Mouse (Mus musculus): ENCODE measurements around the gene Ptprt. TPM values are rescaled to one million over a fixed set of nuclear protein-coding genes. Genes with fewer than 3 reads are reported as not detected.
"Not testable (repeated sequence)": the region's sequence is repeated elsewhere in the genome, so short reads cannot be mapped to it uniquely, and the experiment has no call there.

The Ptprt gene
- polyA plus RNA-seq, 1 experiment: 0.39 TPM

- no peak overlapping the region for H3K4me3 ChIP-seq (ENCODE audit: low read depth, low read length)
- no peak overlapping the region for H3K27ac ChIP-seq (ENCODE audit: insufficient read depth, low read depth, low read length)
- no peaks in the 10 kb centered on the region for H3K36me3 ChIP-seq (ENCODE audit: control insufficient read depth, insufficient read depth, low read length)
- TF ChIP-seq CTCF (IDR thresholded peaks at IDR 0.05; ENCODE audit: extremely low read depth, insufficient read length, insufficient replicate concordance, low read depth, low read length) (no peak), POLR2A (IDR thresholded peaks at IDR 0.05; ENCODE audit: low read depth, low read length) (no peak)
- no peaks in the 10 kb centered on the region for H3K27me3 ChIP-seq (ENCODE audit: control insufficient read depth, insufficient read depth, low read length)
- H3K4me1 ChIP-seq (ENCODE audit: control insufficient read depth, insufficient read depth, insufficient read length, low read length): no peaks in the 10 kb centered on the region
- 27% methylated on average over 4 of the region's 4 CpGs for WGBS
Measured at GRCm38 (mm10) chr2:161545406-161545805, 1115.5 kb downstream of the Ptprt start.

GRCm38 (mm10) chr2:161534151-161534550 is 1126.8 kb downstream of the Ptprt start:
- Histone ChIP-seq H3K4me1 (ENCODE audit: control insufficient read depth, insufficient read depth, insufficient read length, low read length) (no peaks in the 10 kb centered on the region), H3K36me3 (ENCODE audit: control insufficient read depth, insufficient read depth, low read length) (no peaks in the 10 kb centered on the region), H3K4me3 (ENCODE audit: low read depth, low read length) (no peak overlapping the region), H3K27me3 (ENCODE audit: control insufficient read depth, insufficient read depth, low read length) (no peaks in the 10 kb centered on the region), H3K27ac (ENCODE audit: insufficient read depth, low read depth, low read length) (no peak overlapping the region)
- WGBS: 87% methylated on average over 7 of the region's 7 CpGs
- TF ChIP-seq CTCF (IDR thresholded peaks at IDR 0.05; ENCODE audit: extremely low read depth, insufficient read length, insufficient replicate concordance, low read depth, low read length) (no peak), POLR2A (IDR thresholded peaks at IDR 0.05; ENCODE audit: low read depth, low read length) (no peak)

GRCm38 (mm10) chr2:161527192-161527591 is 1133.8 kb downstream of the Ptprt start:
- Histone ChIP-seq H3K27ac (ENCODE audit: insufficient read depth, low read depth, low read length) (no peak overlapping the region), H3K36me3 (ENCODE audit: control insufficient read depth, insufficient read depth, low read length) (no peaks in the 10 kb centered on the region), H3K4me1 (ENCODE audit: control insufficient read depth, insufficient read depth, insufficient read length, low read length) (no peaks in the 10 kb centered on the region), H3K4me3 (ENCODE audit: low read depth, low read length) (no peak overlapping the region), H3K27me3 (ENCODE audit: control insufficient read depth, insufficient read depth, low read length) (no peaks in the 10 kb centered on the region)
- WGBS: 23% methylated on average over 1 of the region's 1 CpGs
- TF ChIP-seq CTCF (IDR thresholded peaks at IDR 0.05; ENCODE audit: extremely low read depth, insufficient read length, insufficient replicate concordance, low read depth, low read length) (no peak), POLR2A (IDR thresholded peaks at IDR 0.05; ENCODE audit: low read depth, low read length) (no peak)

- no peaks in the 10 kb centered on the region for H3K36me3 ChIP-seq (ENCODE audit: control insufficient read depth, insufficient read depth, low read length)
- no peak overlapping the region for H3K27ac ChIP-seq (ENCODE audit: insufficient read depth, low read depth, low read length)
- H3K4me1 ChIP-seq (ENCODE audit: control insufficient read depth, insufficient read depth, insufficient read length, low read length): no peaks in the 10 kb centered on the region
- WGBS: 49% methylated on average over 2 of the region's 2 CpGs
- no peaks in the 10 kb centered on the region for H3K27me3 ChIP-seq (ENCODE audit: control insufficient read depth, insufficient read depth, low read length)
- no peak for TF ChIP-seq POLR2A (IDR thresholded peaks at IDR 0.05; ENCODE audit: low read depth, low read length)
- TF ChIP-seq CTCF (IDR thresholded peaks at IDR 0.05; ENCODE audit: extremely low read depth, insufficient read length, insufficient replicate concordance, low read depth, low read length): no peak
- H3K4me3 ChIP-seq (ENCODE audit: low read depth, low read length): no peak overlapping the region
Measured at GRCm38 (mm10) chr2:161519671-161520070, 1141.3 kb downstream of the Ptprt start.

GRCm38 (mm10) chr2:161516921-161517320 is 1144.0 kb downstream of the Ptprt start:
- H3K4me1 ChIP-seq (ENCODE audit: control insufficient read depth, insufficient read depth, insufficient read length, low read length): no peaks in the 10 kb centered on the region
- H3K4me3 ChIP-seq (ENCODE audit: low read depth, low read length): no peak overlapping the region
- no peaks in the 10 kb centered on the region for H3K36me3 ChIP-seq (ENCODE audit: control insufficient read depth, insufficient read depth, low read length)
- no peak overlapping the region for H3K27ac ChIP-seq (ENCODE audit: insufficient read depth, low read depth, low read length)
- no peaks in the 10 kb centered on the region for H3K27me3 ChIP-seq (ENCODE audit: control insufficient read depth, insufficient read depth, low read length)
- WGBS: 21% methylated on average over 5 of the region's 5 CpGs
- TF ChIP-seq CTCF (IDR thresholded peaks at IDR 0.05; ENCODE audit: extremely low read depth, insufficient read length, insufficient replicate concordance, low read depth, low read length) (no peak), POLR2A (IDR thresholded peaks at IDR 0.05; ENCODE audit: low read depth, low read length) (no peak)

GRCm38 (mm10) chr2:161513256-161513655 is 1147.7 kb downstream of the Ptprt start:
- no peaks in the 10 kb centered on the region for H3K27me3 ChIP-seq (ENCODE audit: control insufficient read depth, insufficient read depth, low read length)
- TF ChIP-seq CTCF (IDR thresholded peaks at IDR 0.05; ENCODE audit: extremely low read depth, insufficient read length, insufficient replicate concordance, low read depth, low read length) (no peak), POLR2A (IDR thresholded peaks at IDR 0.05; ENCODE audit: low read depth, low read length) (no peak)
- H3K4me3 ChIP-seq (ENCODE audit: low read depth, low read length): no peak overlapping the region
- no peaks in the 10 kb centered on the region for H3K4me1 ChIP-seq (ENCODE audit: control insufficient read depth, insufficient read depth, insufficient read length, low read length)
- no peaks in the 10 kb centered on the region for H3K36me3 ChIP-seq (ENCODE audit: control insufficient read depth, insufficient read depth, low read length)
- 94% methylated on average over 1 of the region's 1 CpGs for WGBS
- H3K27ac ChIP-seq (ENCODE audit: insufficient read depth, low read depth, low read length): no peak overlapping the region

GRCm38 (mm10) chr2:161511880-161512570 is 1148.9 kb downstream of the Ptprt start:
- H3K27ac ChIP-seq (ENCODE audit: insufficient read depth, low read depth, low read length); H3K36me3 ChIP-seq (ENCODE audit: control insufficient read depth, insufficient read depth, low read length); H3K27me3 ChIP-seq (ENCODE audit: control insufficient read depth, insufficient read depth, low read length); H3K4me3 ChIP-seq (ENCODE audit: low read depth, low read length); H3K4me1 ChIP-seq (ENCODE audit: control insufficient read depth, insufficient read depth, insufficient read length, low read length): not testable (repeated sequence)
- WGBS: 16% methylated on average over 6 of the region's 15 CpGs
